Mouse (Mus musculus) T-helper 17 cell (primary cell): ENCODE measurements around the gene Tex22.

ENCODE experiments used
- in situ Hi-C, 2 experiments: fragments of 300-600 bp; cut with MboI, MseI; formaldehyde crosslinking; loops; 1 replicate in 1 of 2; 2 replicates in 1 of 2; pipeline ENCODE4 v1.15.1; 2025; ENCODE audit warnings: high pct_unique_total_duplicates in 2 of 2

The Tex22 gene

GRCm38 (mm10) chr12:113056089-113056488 is 18.2 kb upstream of the Tex22 start:
- in situ Hi-C loops: loop anchor here in 1 of 2 experiments (10.0 kb wide), 1 partner anchor 51 kb away; the partner anchor contains the start of gene Brf1

- in situ Hi-C loops: no loop called here
Observed at GRCm38 (mm10) chr12:113060178-113060577, 14.1 kb upstream of the Tex22 start.

GRCm38 (mm10) chr12:113061606-113062005 is 12.7 kb upstream of the Tex22 start:
- in situ Hi-C loops: no loop called here

- in situ Hi-C loops: no loop called here
Observed at GRCm38 (mm10) chr12:113062201-113062600, 12.1 kb upstream of the Tex22 start.

- in situ Hi-C loops: no loop called here
Observed at GRCm38 (mm10) chr12:113063700-113064099, 10.6 kb upstream of the Tex22 start.

- in situ Hi-C loops: no loop called here
Observed at GRCm38 (mm10) chr12:113068002-113068401, 6.3 kb upstream of the Tex22 start.

GRCm38 (mm10) chr12:113069389-113069788 is 4.9 kb upstream of the Tex22 start:
- in situ Hi-C loops: no loop called here

GRCm38 (mm10) chr12:113071321-113071720 is 3.0 kb upstream of the Tex22 start:
- in situ Hi-C loops: no loop called here

GRCm38 (mm10) chr12:113071827-113072226 is 2.5 kb upstream of the Tex22 start:
- in situ Hi-C loops: no loop called here

- in situ Hi-C loops: no loop called here
Observed at GRCm38 (mm10) chr12:113073420-113074328, 628 bp upstream of the Tex22 start.

- in situ Hi-C loops: loop anchor here in 1 of 2 experiments (25.0 kb wide), 1 partner anchor 1263 kb away; the partner anchor contains the start of genes Xrcc3 and Zfyve21
Observed at GRCm38 (mm10) chr12:113075063-113075454, 757 bp downstream of the Tex22 start.

- in situ Hi-C loops: loop anchor here in 1 of 2 experiments (25.0 kb wide), 1 partner anchor 1263 kb away; the partner anchor contains the start of genes Xrcc3 and Zfyve21
Observed at GRCm38 (mm10) chr12:113075486-113075885, 1.2 kb downstream of the Tex22 start.

- in situ Hi-C loops: loop anchor here in 1 of 2 experiments (25.0 kb wide), 1 partner anchor 1275 kb away; the partner anchor contains the start of genes Xrcc3 and Zfyve21
Observed at GRCm38 (mm10) chr12:113087276-113087675, 13.0 kb downstream of the Tex22 start.

- in situ Hi-C loops: loop anchor here in 1 of 2 experiments (25.0 kb wide), 1 partner anchor 1276 kb away; the partner anchor contains the start of genes Xrcc3 and Zfyve21
Observed at GRCm38 (mm10) chr12:113088026-113088425, 13.7 kb downstream of the Tex22 start.

GRCm38 (mm10) chr12:113089107-113089506 is 14.8 kb downstream of the Tex22 start:
- in situ Hi-C loops: loop anchor here in 1 of 2 experiments (25.0 kb wide), 1 partner anchor 1277 kb away; the partner anchor contains the start of genes Xrcc3 and Zfyve21

- in situ Hi-C loops: loop anchor here in 1 of 2 experiments (25.0 kb wide), 1 partner anchor 1278 kb away; the partner anchor contains the start of genes Xrcc3 and Zfyve21
Observed at GRCm38 (mm10) chr12:113090053-113090452, 15.8 kb downstream of the Tex22 start.

- in situ Hi-C loops: loop anchor here in 1 of 2 experiments (25.0 kb wide), 1 partner anchor 1285 kb away; the partner anchor contains the start of genes Xrcc3 and Zfyve21
Observed at GRCm38 (mm10) chr12:113097040-113097439, 22.7 kb downstream of the Tex22 start.

GRCm38 (mm10) chr12:113097749-113098281 is 23.5 kb downstream of the Tex22 start, which contains the start of gene Mta1:
Gene Mta1 (plus strand): TSS chr12:113098278.
- in situ Hi-C loops: loop anchor here in 1 of 2 experiments (25.0 kb wide), 1 partner anchor 1286 kb away; the partner anchor contains the start of genes Xrcc3 and Zfyve21

- in situ Hi-C loops: loop anchor here in 1 of 2 experiments (25.0 kb wide), 1 partner anchor 1286 kb away; the partner anchor contains the start of genes Xrcc3 and Zfyve21
Observed at GRCm38 (mm10) chr12:113098530-113099151, 24.3 kb downstream of the Tex22 start.

GRCm38 (mm10) chr12:113099470-113100237 is 25.4 kb downstream of the Tex22 start:
- in situ Hi-C loops: loop anchor here in 1 of 2 experiments (25.0 kb wide), 1 partner anchor 1287 kb away; the partner anchor contains the start of genes Xrcc3 and Zfyve21
